Mouse (Mus musculus): ENCODE results near the gene Cacng7.

GRCm38 (mm10) chr7:3414888-3415287 is 82.1 kb downstream of the Cacng7 start:
- TF ChIP-seq EP300 (IDR thresholded peaks at IDR 0.05) (no peak), CTCF (IDR thresholded peaks at IDR 0.05) (no peak)
